Mouse (Mus musculus): ENCODE measurements at regions not wholly inside any gene's neighbourhood (a gene's known extent, or its start where the extent isn't known, plus 50 kb on each side); places are given as distances from the start of the nearest gene placed in this dataset.

- TF ChIP-seq EP300 (IDR thresholded peaks at IDR 0.05; ENCODE audit: low read depth) (no peak), CTCF (IDR thresholded peaks at IDR 0.05; ENCODE audit: low read depth) (no peak)
These were observed 66.8 kb upstream of the Arhgap29 start for GRCm38 (mm10) chr3:121885265-121886178.

Data from liver, postnatal 0 days (tissue).